Mouse (Mus musculus) thymus, adult 2 months (tissue): ENCODE results near the gene Zfp512b. TPM values are rescaled to one million over a fixed set of nuclear protein-coding genes. Genes with fewer than 3 reads are reported as not detected.

Source experiments
- DNase-seq: peaks from one replicate; pipeline ENCODE4 v3.0.0; 2021
- H3K27ac ChIP-seq: fragments of 200-500 bp; 2 replicates; pipeline ENCODE4 v1.5.1; 2012; ENCODE audit warnings: low read length, control low read depth; ENCODE audit not compliant: control insufficient read depth, insufficient read depth
- H3K27me3 ChIP-seq: fragments of 200-500 bp; 2 replicates; pipeline ENCODE4 v1.6.1; 2012; ENCODE audit warnings: mild to moderate bottlenecking, low read length, moderate library complexity, mixed read lengths; ENCODE audit not compliant: control insufficient read depth, insufficient read depth
- H3K36me3 ChIP-seq: fragments of 200-500 bp; 2 replicates; pipeline ENCODE4 v1.6.1; 2012; ENCODE audit warnings: mild to moderate bottlenecking, low read length, moderate library complexity; ENCODE audit not compliant: control insufficient read depth, insufficient read depth
- H3K4me1 ChIP-seq: fragments of 200-500 bp; replicated peaks from 2 replicates; pipeline ENCODE4 v1.6.1; 2012; ENCODE audit warnings: low read length; ENCODE audit not compliant: control insufficient read depth, insufficient read depth
- H3K4me3 ChIP-seq: fragments of 200-500 bp; 2 replicates; pipeline ENCODE4 v1.5.1; 2012; ENCODE audit warnings: mild to moderate bottlenecking, low read length, control low read depth, moderate library complexity; ENCODE audit not compliant: control insufficient read depth, insufficient read depth
- CTCF ChIP-seq: fragments of 200-500 bp; IDR thresholded peaks from 2 replicates; pipeline ENCODE4 v1.5.1; 2012; ENCODE audit warnings: mild to moderate bottlenecking, control low read depth, low read length, moderate library complexity, borderline replicate concordance; ENCODE audit not compliant: control insufficient read depth, poor library complexity, insufficient read depth; ENCODE audit errors: extremely low read depth
- POLR2A ChIP-seq: fragments of 200-500 bp; IDR thresholded peaks from 2 replicates; pipeline ENCODE4 v1.6.1; 2012; ENCODE audit warnings: mild to moderate bottlenecking, low read length, control low read depth, moderate library complexity; ENCODE audit not compliant: control insufficient read depth, poor library complexity, insufficient read depth; ENCODE audit errors: extremely low read depth
- WGBS: fragments of 180-500 bp; shearing (Covaris S2); methylation state at CpG from one replicate; pipeline ENCODE4 v1.1.7; 2018; 5-methylcytosine and 5-hydroxymethylcytosine counted together
- polyA plus RNA-seq: library from polyadenylated mRNA; depleted of rRNA; stranded (reverse); fragments of >200 nt; gene quantifications from 2 replicates; pipeline ENCODE4 v1.2.3, GENCODE M21; 2012

Zfp512b gene
- polyA plus RNA-seq, 1 experiment: 87.6 TPM

GRCm38 (mm10) chr2:181589011-181589731 is 3.4 kb downstream of the Zfp512b start:
- Histone ChIP-seq H3K36me3 (peaks cover 3% of the 10 kb centered on the region; the same call in 1 of the 2 replicates), H3K4me3 (no peak overlapping the region), H3K27me3 (no peaks in the 10 kb centered on the region), H3K27ac (no peak overlapping the region), H3K4me1 (peaks cover 11% of the 10 kb centered on the region)
- no peak for TF ChIP-seq CTCF
- no peak for TF ChIP-seq POLR2A
- 96% methylated on average over 10 of the region's 10 CpGs for WGBS
- no peak for DNase-seq

- WGBS: 95% methylated on average over 11 of the region's 11 CpGs
- H3K4me1 ChIP-seq: peaks cover 11% of the 10 kb centered on the region
- no peaks in the 10 kb centered on the region for H3K27me3 ChIP-seq
- no peak overlapping the region for H3K4me3 ChIP-seq
- no peak overlapping the region for H3K27ac ChIP-seq
- no peak for DNase-seq
- TF ChIP-seq CTCF (no peak), POLR2A (no peak)
- H3K36me3 ChIP-seq: peaks cover 3% of the 10 kb centered on the region; the same call in 1 of the 2 replicates
Measured at GRCm38 (mm10) chr2:181588229-181588780, 4.3 kb downstream of the Zfp512b start.

DNA sequence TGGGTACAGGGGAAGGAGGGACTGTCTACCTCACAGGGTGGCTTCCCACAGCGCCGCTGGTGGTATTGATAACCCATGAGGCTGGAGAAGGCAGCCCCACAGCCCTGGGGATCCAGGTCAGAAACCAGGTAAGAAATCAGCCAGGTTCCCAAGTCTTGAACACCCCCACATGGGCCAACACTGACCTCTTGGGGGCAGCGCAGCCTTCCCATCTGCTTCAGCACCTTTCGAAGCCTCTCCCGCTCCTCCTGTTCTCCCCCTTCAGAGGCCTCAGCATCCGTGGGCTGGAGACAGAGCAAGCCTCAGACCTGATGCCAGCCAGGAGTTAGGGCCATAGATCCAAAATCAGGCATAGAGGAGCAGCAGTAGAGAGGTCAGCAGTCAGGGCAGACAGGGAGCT is 4.8 kb downstream of the Zfp512b start:
- no peak for TF ChIP-seq CTCF
- TF ChIP-seq POLR2A: no peak
- Histone ChIP-seq H3K27ac (no peak overlapping the region), H3K4me3 (no peak overlapping the region), H3K4me1 (peaks cover 8% of the 10 kb centered on the region), H3K27me3 (no peaks in the 10 kb centered on the region), H3K36me3 (peaks cover 3% of the 10 kb centered on the region; the same call in 1 of the 2 replicates)
- DNase-seq: no peak
- WGBS: 93% methylated on average over 6 of the region's 6 CpGs

DNA sequence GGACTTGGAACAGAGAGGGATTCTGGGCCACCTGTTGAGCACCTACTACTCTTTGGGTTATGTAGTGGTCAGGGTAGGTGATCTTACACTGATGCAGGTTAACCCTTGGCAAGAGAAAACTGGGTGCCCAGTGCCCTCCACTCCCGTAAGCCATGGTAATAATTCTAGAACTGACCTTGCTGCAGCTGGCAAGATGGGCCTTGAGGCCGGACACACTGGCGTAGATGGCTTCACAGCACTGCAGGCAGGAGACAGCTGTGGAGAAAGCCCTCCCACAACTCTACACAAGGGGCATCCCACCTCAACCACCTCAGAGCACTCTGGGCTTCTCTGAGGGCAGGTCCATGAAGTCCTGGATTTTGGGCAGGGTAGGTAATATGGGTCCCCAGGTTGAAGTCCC is 6.5 kb downstream of the Zfp512b start:
- 0 out of 2 replicates have a peak, but pooled peaks cover 2% of the 10 kb centered on the region for H3K4me1 ChIP-seq
- H3K4me3 ChIP-seq: no peak overlapping the region
- H3K27ac ChIP-seq: no peak overlapping the region
- no peaks in the 10 kb centered on the region for H3K27me3 ChIP-seq
- TF ChIP-seq CTCF (no peak), POLR2A (no peak)
- DNase-seq: no peak
- 97% methylated on average over 3 of the region's 3 CpGs for WGBS
- H3K36me3 ChIP-seq: peaks cover 3% of the 10 kb centered on the region; the same call in 1 of the 2 replicates

- 94% methylated on average over 5 of the region's 5 CpGs for WGBS
Measured at GRCm38 (mm10) chr2:181585506-181585905, 7.1 kb downstream of the Zfp512b start.

DNA sequence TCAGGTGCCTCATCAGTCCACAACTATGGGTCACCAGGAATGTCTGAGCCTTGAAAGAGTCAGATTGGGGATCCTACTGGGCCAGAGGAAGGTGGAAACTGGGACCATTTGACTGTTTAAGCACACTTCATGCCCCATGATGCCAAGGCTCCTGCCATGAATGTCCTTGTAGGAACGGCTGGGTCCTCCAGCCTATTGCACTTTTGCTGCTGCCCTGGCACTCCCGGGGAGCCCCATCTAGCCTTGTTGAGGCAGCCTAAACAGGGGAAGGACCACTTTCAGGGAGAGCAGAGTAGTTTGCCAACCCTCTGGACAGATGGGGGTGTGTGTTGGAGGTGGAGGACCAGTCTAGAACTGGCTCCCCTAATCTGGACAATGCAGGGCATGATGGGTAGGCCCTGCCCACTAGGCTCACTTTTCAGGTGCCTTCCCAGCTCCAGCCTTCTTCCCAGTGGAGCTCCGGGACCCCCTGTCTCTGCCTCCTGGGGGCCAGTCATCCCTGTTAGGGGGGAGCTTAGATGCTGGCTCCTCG is 8.1 kb downstream of the Zfp512b start, which contains the start of gene Uckl1:
Gene Uckl1 (minus strand): TSS at position 482 of the 532 bp plus-strand sequence.
- peaks cover 3% of the 10 kb centered on the region; the same call in 1 of the 2 replicates for H3K36me3 ChIP-seq
- WGBS: 98% methylated on average over 4 of the region's 4 CpGs
- TF ChIP-seq POLR2A: no peak
- no peak for TF ChIP-seq CTCF
- DNase-seq: no peak
- H3K4me3 ChIP-seq: no peak within 1 kb of the TSS
- H3K27ac ChIP-seq: no peak within 1 kb of the TSS
- H3K27me3 ChIP-seq: no peaks in the 10 kb centered on the region
- H3K4me1 ChIP-seq: peaks cover 9% of the 10 kb centered on the region

More at GRCm38 (mm10) chr2:181585506-181585905, 7.1 kb downstream of the Zfp512b start:
- Histone ChIP-seq H3K27ac (no peak overlapping the region), H3K27me3 (no peaks in the 10 kb centered on the region), H3K36me3 (peaks cover 3% of the 10 kb centered on the region; the same call in 1 of the 2 replicates), H3K4me3 (no peak overlapping the region), H3K4me1 (peaks cover 6% of the 10 kb centered on the region)
- TF ChIP-seq POLR2A: no peak
- no peak for TF ChIP-seq CTCF
- DNase-seq: no peak
